Mouse (Mus musculus): ENCODE data around the gene Xlr4a. TPM values are rescaled to one million over a fixed set of nuclear protein-coding genes. Genes with fewer than 3 reads are reported as not detected.

Xlr4a gene
- total RNA-seq, 2 experiments from 2014 or later, result 0.96 to 1.6 TPM

Other genes starting within 250 kb of the Xlr4a start
- 10 to 100 TPM; 51.5 to 52.6 TPM for gene Cetn2, start 164.1 kb downstream of the Xlr4a start, total RNA-seq (2021)
- 10 to 100 TPM; 23.0 to 25.8 TPM for gene Nsdhl, start 163.9 kb downstream of the Xlr4a start, total RNA-seq (2021)
- under 1 TPM; 0.34 to 0.55 TPM for gene Zfp185, start 95.1 kb downstream of the Xlr4a start, total RNA-seq (2021)
- gene Pnma5, start 45.4 kb downstream of the Xlr4a start, total RNA-seq (2021), result under 1 TPM; 0.21 to 0.48 TPM
- 10 to 100 TPM; 12.2 to 14.8 TPM for gene Pnma3, start 17.7 kb downstream of the Xlr4a start, total RNA-seq (2021)
- 1 to 10 TPM; 2.0 to 3.0 TPM for gene Xlr3a, start 14.6 kb upstream of the Xlr4a start, total RNA-seq (2021)
- gene Gm14685, start 34.6 kb upstream of the Xlr4a start, total RNA-seq (2021), result 1 to 10 TPM; 1.0 to 2.5 TPM
- gene Xlr5b, start 66.3 kb upstream of the Xlr4a start, total RNA-seq (2021), result not detected
- gene DXBay18, start 67.0 kb upstream of the Xlr4a start, total RNA-seq (2021), result under 1 TPM in 1 of 2 experiments, not detected in 1; 0.62 TPM
- gene Spin2d, start 94.5 kb upstream of the Xlr4a start, total RNA-seq (2021), result not detected
- 1 to 10 TPM; 5.1 to 8.5 TPM for gene Xlr3b, start 109.7 kb upstream of the Xlr4a start, total RNA-seq (2021)
- under 1 TPM; 0.53 to 0.55 TPM for gene Xlr4b, start 131.9 kb upstream of the Xlr4a start, total RNA-seq (2021)
- gene F8a, start 145.8 kb upstream of the Xlr4a start, total RNA-seq (2021), result 10 to 100 TPM; 15.0 to 21.2 TPM
- not detected for gene Xlr4c, start 160.7 kb upstream of the Xlr4a start, total RNA-seq (2021)
- not detected for gene Xlr3c, start 182.9 kb upstream of the Xlr4a start, total RNA-seq (2021)
- not detected for gene Xlr5a, start 210.5 kb upstream of the Xlr4a start, total RNA-seq (2021)
- not detected for gene Xlr5c, start 210.5 kb upstream of the Xlr4a start, total RNA-seq (2021)